Mouse (Mus musculus) midbrain, postnatal 0 days (tissue): ENCODE results near the gene Timeless. TPM values are rescaled to one million over a fixed set of nuclear protein-coding genes. Genes with fewer than 3 reads are reported as not detected.

Experiments used
- ATAC-seq: fragments of 200-750 bp; cut with Nextera tagmentation; 2 replicates; pipeline ENCODE4 v1.8.0; 2017; ENCODE audit warnings: moderate number of reproducible peaks, mild to moderate bottlenecking, moderate TSS enrichment, moderate library complexity; ENCODE audit not compliant: low FRiP score
- DNase-seq: peaks from one replicate; pipeline ENCODE4 v3.0.0-alpha.2; 2015; ENCODE audit warnings: low spot score
- H3K27ac ChIP-seq: fragments of 300-500 bp; sonication (generic); 2 replicates; pipeline ENCODE4 v1.5.1; 2014; ENCODE audit warnings: low read depth, mild to moderate bottlenecking, low read length, mixed read lengths
- H3K27me3 ChIP-seq: fragments of 300-500 bp; sonication (generic); 2 replicates; pipeline ENCODE4 v1.6.1; 2014; ENCODE audit warnings: low read length, control low read depth, mixed read lengths; ENCODE audit not compliant: insufficient read depth
- H3K36me3 ChIP-seq: fragments of 300-500 bp; sonication (generic); 2 replicates; pipeline ENCODE4 v1.6.1; 2014; ENCODE audit warnings: low read length, control low read depth, mixed read lengths; ENCODE audit not compliant: insufficient read depth
- H3K4me1 ChIP-seq: fragments of 300-500 bp; sonication (generic); 2 replicates; pipeline ENCODE4 v1.6.1; 2014; ENCODE audit warnings: mild to moderate bottlenecking, control low read depth, antibody characterized with exemption, low read length, mixed read lengths; ENCODE audit not compliant: insufficient read depth
- H3K4me2 ChIP-seq: fragments of 300-500 bp; sonication (generic); 2 replicates; pipeline ENCODE4 v1.6.1; 2014; ENCODE audit warnings: low read depth, mild to moderate bottlenecking, low read length, mixed read lengths; ENCODE audit not compliant: poor library complexity, severe bottlenecking
- H3K4me3 ChIP-seq: fragments of 300-500 bp; sonication (generic); 2 replicates; pipeline ENCODE4 v1.5.1; 2014; ENCODE audit warnings: low read depth, mild to moderate bottlenecking, low read length, moderate library complexity
- H3K9ac ChIP-seq: fragments of 300-500 bp; sonication (generic); replicated peaks from 2 replicates; pipeline ENCODE4 v1.6.1; 2014; ENCODE audit warnings: mild to moderate bottlenecking, low read length, moderate library complexity, mixed read lengths; ENCODE audit not compliant: poor library complexity, severe bottlenecking
- H3K9me3 ChIP-seq: fragments of 300-500 bp; sonication (generic); 2 replicates; pipeline ENCODE4 v1.6.1; 2016; ENCODE audit warnings: low read length, control low read depth
- CTCF ChIP-seq: IDR thresholded peaks from 2 replicates; pipeline ENCODE4 v1.5.1; 2016; ENCODE audit warnings: antibody characterized with exemption, mild to moderate bottlenecking
- WGBS: fragments of 180-500 bp; shearing (Covaris S2); extraction: QIAGEN DNeasy Blood & Tissue Kit; methylation state at CpG from one replicate; pipeline ENCODE4 v1.1.7; 2014; 5-methylcytosine and 5-hydroxymethylcytosine counted together
- polyA plus RNA-seq: library from polyadenylated mRNA; unstranded; fragments of >200 nt; fragmentation: Nextera tagmentation; extraction: Ambion mirVana; gene quantifications from 2 replicates; pipeline ENCODE4 v1.2.1, GENCODE M21; 2015
- total RNA-seq: library from RNA; depleted of rRNA; stranded (reverse); fragments of >200 nt; gene quantifications from 2 replicates; pipeline ENCODE4 v1.2.3, GENCODE M21; 2014

Gene Timeless
- total and polyA plus RNA-seq, 2 experiments from 2014 or later: 7.7 to 14.6 TPM

DNA sequence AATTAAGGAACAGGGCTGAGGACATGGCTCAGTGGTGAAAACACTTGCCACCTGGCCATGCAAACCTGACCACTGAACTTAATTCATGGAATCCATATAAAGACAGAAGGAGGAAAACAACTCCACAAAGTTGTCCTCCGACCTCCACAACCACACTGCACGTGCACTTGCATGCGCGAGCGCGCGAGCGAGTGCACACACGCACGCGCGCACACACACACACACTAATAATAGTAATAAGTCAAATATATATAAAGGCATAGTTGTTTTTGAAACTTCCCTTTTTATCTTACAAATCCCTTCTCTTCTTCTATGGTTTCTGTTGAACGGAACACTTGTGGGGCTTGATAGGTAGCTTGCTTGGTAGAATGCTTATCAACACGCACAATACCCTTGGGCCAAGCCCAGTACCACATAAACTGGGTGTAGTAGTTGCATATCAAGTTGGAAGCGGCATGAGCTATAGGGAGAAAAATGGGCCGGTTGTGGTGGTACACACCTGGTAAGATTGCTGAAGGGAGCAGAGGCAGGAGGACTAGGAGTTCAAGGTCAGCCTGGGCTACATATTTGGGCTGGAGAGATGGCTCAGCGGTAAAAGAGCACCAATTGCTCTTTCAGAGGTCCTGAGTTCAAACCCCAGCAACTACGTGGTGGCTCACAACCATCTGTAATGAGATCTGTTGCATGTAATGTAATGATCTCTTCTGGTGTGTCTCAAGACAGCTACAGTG lies 13.3 kb upstream of the Timeless start:
- H3K36me3 ChIP-seq: no peaks in the 10 kb centered on the region
- no peak for ATAC-seq
- no peak overlapping the region for H3K27ac ChIP-seq
- no peaks in the 10 kb centered on the region for H3K9me3 ChIP-seq
- no peak overlapping the region for H3K9ac ChIP-seq
- no peaks in the 10 kb centered on the region for H3K4me1 ChIP-seq
- no peak for DNase-seq
- no peak for TF ChIP-seq CTCF
- H3K27me3 ChIP-seq: no peaks in the 10 kb centered on the region
- no peak overlapping the region for H3K4me3 ChIP-seq
- no peak overlapping the region for H3K4me2 ChIP-seq
- 93% methylated on average over 18 of the region's 18 CpGs for WGBS

DNA sequence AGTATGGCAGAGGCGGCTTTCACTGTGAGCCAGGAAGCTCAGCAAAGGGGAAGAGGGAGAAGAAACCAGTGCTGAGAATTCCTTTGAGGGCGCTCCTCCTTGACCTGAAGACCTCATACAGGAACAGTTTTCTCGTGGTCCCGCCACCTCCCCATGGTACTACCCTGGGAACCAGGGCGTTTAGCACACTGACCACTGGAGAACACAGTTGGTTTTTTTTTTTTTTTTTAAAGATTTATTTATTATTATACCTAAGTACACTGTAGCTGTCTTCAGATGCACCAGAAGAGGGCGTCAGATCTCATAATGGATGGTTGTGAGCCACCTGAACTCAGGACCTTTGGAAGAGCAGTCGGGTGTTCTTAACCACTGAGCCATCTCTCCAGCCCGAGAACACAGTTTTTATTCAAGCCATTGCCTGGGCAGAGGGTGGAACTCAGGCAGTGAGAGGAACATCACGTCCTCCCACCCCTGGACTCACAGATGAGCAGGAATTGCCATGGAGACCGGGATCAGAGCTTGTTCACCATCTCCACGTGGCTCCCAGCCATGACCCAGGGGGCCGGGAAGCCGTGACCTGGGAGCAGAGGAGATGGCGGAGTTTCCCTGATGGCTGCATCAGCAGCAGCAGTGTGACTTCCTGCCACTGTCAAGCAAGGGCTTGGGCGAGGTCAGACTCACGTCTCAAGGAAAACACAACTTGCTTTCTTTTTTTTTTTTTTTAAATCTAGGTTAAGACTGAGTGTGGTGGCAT lies 10.2 kb upstream of the Timeless start:
- WGBS: 62% methylated on average over 16 of the region's 16 CpGs
- Histone ChIP-seq H3K36me3 (no peaks in the 10 kb centered on the region), H3K27me3 (no peaks in the 10 kb centered on the region), H3K4me1 (no peaks in the 10 kb centered on the region), H3K9ac (no peak overlapping the region), H3K27ac (no peak overlapping the region), H3K4me3 (no peak overlapping the region), H3K4me2 (no peak overlapping the region), H3K9me3 (no peaks in the 10 kb centered on the region)
- TF ChIP-seq CTCF: no peak
- no peak for DNase-seq
- no peak for ATAC-seq

DNA sequence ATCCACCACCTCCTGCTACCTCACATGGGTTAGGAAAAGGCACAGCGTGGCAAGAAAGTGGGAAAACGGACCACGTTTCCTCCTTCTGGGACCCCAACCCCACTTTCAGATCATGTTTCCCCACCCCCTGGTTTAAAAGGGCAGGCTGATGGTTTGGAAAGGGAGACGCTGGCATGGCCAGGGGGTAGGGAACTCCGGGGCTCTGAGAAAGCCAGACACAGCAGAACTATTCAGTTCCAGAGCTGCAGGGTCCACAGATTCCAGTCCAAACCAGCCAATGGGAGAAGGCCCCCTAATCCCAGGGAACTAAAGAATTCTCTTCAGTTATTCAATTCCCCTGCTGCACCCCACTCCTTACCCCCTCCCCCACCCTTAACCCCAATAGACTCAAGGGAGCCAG lies 6.8 kb upstream of the Timeless start:
- Histone ChIP-seq H3K36me3 (no peaks in the 10 kb centered on the region), H3K9me3 (no peaks in the 10 kb centered on the region), H3K27ac (no peak overlapping the region), H3K4me1 (no peaks in the 10 kb centered on the region), H3K4me3 (no peak overlapping the region), H3K9ac (no peak overlapping the region), H3K4me2 (no peak overlapping the region), H3K27me3 (no peaks in the 10 kb centered on the region)
- DNase-seq (no peak), ATAC-seq (no peak)
- TF ChIP-seq CTCF: no peak
- WGBS: 31% methylated on average over 5 of the region's 5 CpGs

DNA sequence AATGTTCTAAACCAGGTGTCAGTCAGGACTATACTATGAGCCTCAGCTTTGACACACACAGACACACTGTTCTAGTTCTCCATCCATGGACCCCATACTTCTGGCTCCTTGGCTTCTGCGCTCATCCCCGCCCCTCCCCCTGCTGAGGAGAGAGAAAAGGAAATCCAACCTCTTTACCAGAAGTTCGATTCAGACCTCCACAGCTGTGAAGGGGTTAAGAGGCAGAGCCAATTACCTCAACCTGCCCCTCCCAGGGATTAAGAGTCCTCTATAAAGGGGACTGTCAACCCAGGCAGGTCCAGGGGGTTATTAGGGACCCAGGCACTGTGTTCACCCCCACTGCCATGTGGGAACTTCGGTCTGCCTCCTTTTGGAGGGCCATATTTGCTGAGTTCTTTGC lies 6.3 kb upstream of the Timeless start, which contains the start of gene Mip:
Gene Mip, plus strand, starts transcription at position 301 of the 400 bp plus-strand sequence.
- Histone ChIP-seq H3K9ac (no peak within 1 kb of the TSS), H3K27me3 (no peaks in the 10 kb centered on the region), H3K4me2 (no peak within 1 kb of the TSS), H3K27ac (no peak within 1 kb of the TSS), H3K4me3 (no peak within 1 kb of the TSS), H3K4me1 (no peaks in the 10 kb centered on the region), H3K9me3 (no peaks in the 10 kb centered on the region), H3K36me3 (no peaks in the 10 kb centered on the region)
- ATAC-seq (no peak), DNase-seq (no peak)
- WGBS: 32% methylated on average over 4 of the region's 4 CpGs
- TF ChIP-seq CTCF: no peak

DNA sequence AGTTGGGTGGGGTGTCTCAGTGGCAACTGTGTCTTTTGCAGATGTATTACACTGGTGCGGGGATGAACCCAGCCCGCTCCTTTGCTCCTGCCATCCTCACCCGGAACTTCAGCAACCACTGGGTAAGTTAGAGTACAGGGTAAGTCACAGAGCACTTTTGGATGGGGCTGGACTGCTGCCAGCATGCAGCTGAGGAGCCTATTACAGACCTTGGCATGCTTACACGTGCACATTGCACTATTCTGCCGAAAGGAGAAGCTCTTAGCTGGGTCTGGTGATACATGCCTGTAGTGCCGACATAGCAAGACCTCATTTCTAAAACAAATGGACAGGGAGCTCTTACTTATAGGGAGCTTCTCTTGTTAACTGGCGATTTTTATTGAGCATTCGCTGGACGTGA lies 4.3 kb upstream of the Timeless start:
- no peak for ATAC-seq
- Histone ChIP-seq H3K27ac (no peak overlapping the region), H3K4me3 (no peak overlapping the region), H3K9me3 (no peaks in the 10 kb centered on the region), H3K4me1 (no peaks in the 10 kb centered on the region), H3K4me2 (no peak overlapping the region), H3K27me3 (no peaks in the 10 kb centered on the region), H3K36me3 (no peaks in the 10 kb centered on the region), H3K9ac (no peak overlapping the region)
- WGBS: 78% methylated on average over 9 of the region's 9 CpGs
- no peak for TF ChIP-seq CTCF
- no peak for DNase-seq

DNA sequence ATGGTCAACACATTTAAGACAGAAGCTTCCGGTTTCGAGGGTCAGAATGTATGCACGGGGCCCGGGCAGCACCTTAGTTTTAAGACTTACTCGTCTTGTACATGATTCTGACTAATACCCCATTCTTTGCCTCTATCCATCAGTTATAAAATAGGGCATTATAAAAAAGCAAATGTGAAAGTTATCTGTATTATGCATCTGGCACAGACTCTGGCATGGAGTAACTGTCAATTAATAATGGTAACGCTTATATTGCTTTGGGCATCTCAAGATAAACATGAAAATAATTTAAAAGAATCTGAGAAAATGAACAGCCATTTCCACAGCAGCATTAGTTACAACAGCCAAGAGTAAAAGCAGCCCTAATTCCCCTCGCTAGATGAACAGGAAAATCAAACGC lies 3.9 kb upstream of the Timeless start:
- no peak overlapping the region for H3K4me2 ChIP-seq
- WGBS: 94% methylated on average over 8 of the region's 8 CpGs

More for the DNA sequence above, 3.9 kb upstream of the Timeless start:
- no peak for DNase-seq
- H3K27me3 ChIP-seq: no peaks in the 10 kb centered on the region
- no peaks in the 10 kb centered on the region for H3K4me1 ChIP-seq
- H3K4me3 ChIP-seq: no peak overlapping the region
- no peaks in the 10 kb centered on the region for H3K36me3 ChIP-seq
- H3K27ac ChIP-seq: no peak overlapping the region
- no peaks in the 10 kb centered on the region for H3K9me3 ChIP-seq
- no peak for TF ChIP-seq CTCF
- H3K9ac ChIP-seq: no peak overlapping the region
- ATAC-seq: no peak
